Mouse (Mus musculus) liver, embryonic 13.5 days (tissue): ENCODE measurements at regions not wholly inside any gene's neighbourhood (a gene's known extent, or its start where the extent isn't known, plus 50 kb on each side); places are given as distances from the start of the nearest gene placed in this dataset.

Source experiments
- ATAC-seq: fragments of 200-750 bp; cut with Nextera tagmentation; 2 replicates; pipeline ENCODE4 v1.8.0; 2017; ENCODE audit warnings: low read depth, mild to moderate bottlenecking, moderate number of reproducible peaks, moderate library complexity
- DNase-seq: peaks from one replicate; pipeline ENCODE4 v3.0.0; 2022
- H3K27ac ChIP-seq: fragments of 300-500 bp; sonication (generic); 2 replicates; pipeline ENCODE4 v1.5.1; 2015; ENCODE audit warnings: moderate library complexity, mild to moderate bottlenecking, inconsistent platforms
- H3K27me3 ChIP-seq: fragments of 300-500 bp; sonication (generic); 2 replicates; pipeline ENCODE4 v1.6.1; 2015; ENCODE audit warnings: mild to moderate bottlenecking, inconsistent platforms
- H3K36me3 ChIP-seq: fragments of 300-500 bp; sonication (generic); 2 replicates; pipeline ENCODE4 v1.6.1; 2015; ENCODE audit warnings: mild to moderate bottlenecking, inconsistent platforms
- H3K4me1 ChIP-seq: fragments of 300-500 bp; sonication (generic); replicated peaks from 2 replicates; pipeline ENCODE4 v1.6.1; 2015; ENCODE audit warnings: inconsistent platforms
- H3K4me2 ChIP-seq: fragments of 300-500 bp; sonication (generic); 2 replicates; pipeline ENCODE4 v1.6.1; 2015; ENCODE audit warnings: inconsistent platforms, mild to moderate bottlenecking, moderate library complexity
- H3K4me3 ChIP-seq: fragments of 300-500 bp; sonication (generic); replicated peaks from 2 replicates; pipeline ENCODE4 v1.5.1; 2015; ENCODE audit warnings: mild to moderate bottlenecking, inconsistent platforms
- H3K9ac ChIP-seq: fragments of 300-500 bp; sonication (generic); 2 replicates; pipeline ENCODE4 v1.6.1; 2015; ENCODE audit warnings: mild to moderate bottlenecking, inconsistent platforms
- H3K9me3 ChIP-seq: fragments of 300-500 bp; sonication (generic); replicated peaks from 2 replicates; pipeline ENCODE4 v1.6.1; 2016; ENCODE audit warnings: inconsistent platforms
- WGBS: fragments of 180-500 bp; shearing (Covaris S2); methylation state at CpG from one replicate; pipeline ENCODE4 v1.1.7; 2015; ENCODE audit not compliant: insufficient replicate concordance; 5-methylcytosine and 5-hydroxymethylcytosine counted together

DNA sequence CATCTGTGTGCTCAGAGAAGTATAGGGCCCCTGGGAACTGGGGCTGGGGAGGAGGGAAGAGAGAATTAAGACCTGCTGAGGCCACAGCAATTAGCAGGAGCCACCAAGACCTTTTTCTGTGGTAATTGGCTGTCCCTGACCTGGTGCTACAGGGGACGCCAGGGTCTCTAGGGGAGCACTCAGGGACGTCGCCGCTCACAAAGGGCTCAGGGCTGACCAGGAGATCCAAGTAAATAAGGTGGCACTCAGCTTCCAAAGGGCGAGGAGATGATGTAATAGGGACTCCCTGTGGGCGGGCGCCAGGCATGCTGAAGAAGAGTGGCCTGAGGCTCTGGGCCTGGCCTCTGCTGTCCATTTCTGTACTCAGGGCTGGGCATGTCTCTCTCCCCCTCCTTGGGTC lies 363.2 kb upstream of the 3110018I06Rik start:
- H3K27me3 ChIP-seq: no peaks in the 10 kb centered on the region
- H3K36me3 ChIP-seq: no peaks in the 10 kb centered on the region
- H3K9ac ChIP-seq: no peak overlapping the region
- DNase-seq (no peak), ATAC-seq (no peak)
- H3K9me3 ChIP-seq: no peaks in the 10 kb centered on the region
- no peak overlapping the region for H3K4me3 ChIP-seq
- WGBS: 62% methylated on average over 7 of the region's 7 CpGs
- no peak overlapping the region for H3K27ac ChIP-seq
- no peak overlapping the region for H3K4me2 ChIP-seq
- H3K4me1 ChIP-seq: no peaks in the 10 kb centered on the region

DNA sequence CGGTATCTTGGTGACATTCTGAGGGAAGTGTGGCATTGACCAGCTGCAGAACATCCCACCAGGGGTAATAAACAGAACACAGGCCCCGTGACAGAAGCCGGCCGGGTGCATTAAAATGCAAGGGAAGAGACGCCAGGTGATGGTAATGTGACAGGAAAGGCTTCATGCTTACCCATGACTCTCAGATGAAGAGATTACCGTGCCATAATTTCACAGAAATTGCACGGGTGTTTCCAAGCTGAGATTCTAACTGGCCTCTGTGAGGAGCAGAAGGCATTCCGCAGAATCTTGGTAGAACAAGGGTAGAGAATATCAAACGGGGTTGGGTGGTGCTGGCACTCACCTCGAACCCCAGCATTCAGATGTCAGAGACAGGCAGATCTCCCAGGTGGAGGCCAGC lies 362.4 kb upstream of the 3110018I06Rik start:
- no peak overlapping the region for H3K4me2 ChIP-seq
- WGBS: 63% methylated on average over 10 of the region's 10 CpGs
- ATAC-seq: no peak
- no peak overlapping the region for H3K27ac ChIP-seq
- no peaks in the 10 kb centered on the region for H3K9me3 ChIP-seq
- no peak overlapping the region for H3K9ac ChIP-seq
- H3K4me3 ChIP-seq: no peak overlapping the region
- no peaks in the 10 kb centered on the region for H3K36me3 ChIP-seq
- H3K4me1 ChIP-seq: no peaks in the 10 kb centered on the region
- DNase-seq: no peak
- H3K27me3 ChIP-seq: no peaks in the 10 kb centered on the region

DNA sequence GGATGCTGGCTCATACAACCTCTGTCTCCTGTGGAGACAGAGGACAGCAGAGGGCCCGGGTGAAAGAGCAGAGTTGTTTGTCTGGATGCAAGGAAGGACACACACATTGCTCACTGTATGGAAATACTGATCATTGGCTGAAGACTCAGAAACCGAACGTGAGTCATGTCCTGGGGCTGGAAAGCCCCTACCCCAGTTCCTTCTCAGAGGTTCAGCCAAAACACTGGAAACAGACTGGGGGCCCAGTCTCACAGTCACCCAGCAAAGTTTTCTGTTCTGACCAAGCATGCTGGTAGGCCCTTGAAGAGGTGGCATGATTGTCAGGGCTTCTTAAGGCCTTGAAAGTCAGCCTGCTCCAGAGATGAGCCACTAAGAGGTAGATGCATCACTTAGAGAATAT lies 360.8 kb upstream of the 3110018I06Rik start:
- Histone ChIP-seq H3K27ac (no peak overlapping the region), H3K4me3 (no peak overlapping the region), H3K9ac (no peak overlapping the region), H3K9me3 (no peaks in the 10 kb centered on the region), H3K4me1 (no peaks in the 10 kb centered on the region), H3K4me2 (no peak overlapping the region), H3K27me3 (no peaks in the 10 kb centered on the region), H3K36me3 (no peaks in the 10 kb centered on the region)
- WGBS: 64% methylated on average over 3 of the region's 3 CpGs
- DNase-seq: no peak
- ATAC-seq: no peak

DNA sequence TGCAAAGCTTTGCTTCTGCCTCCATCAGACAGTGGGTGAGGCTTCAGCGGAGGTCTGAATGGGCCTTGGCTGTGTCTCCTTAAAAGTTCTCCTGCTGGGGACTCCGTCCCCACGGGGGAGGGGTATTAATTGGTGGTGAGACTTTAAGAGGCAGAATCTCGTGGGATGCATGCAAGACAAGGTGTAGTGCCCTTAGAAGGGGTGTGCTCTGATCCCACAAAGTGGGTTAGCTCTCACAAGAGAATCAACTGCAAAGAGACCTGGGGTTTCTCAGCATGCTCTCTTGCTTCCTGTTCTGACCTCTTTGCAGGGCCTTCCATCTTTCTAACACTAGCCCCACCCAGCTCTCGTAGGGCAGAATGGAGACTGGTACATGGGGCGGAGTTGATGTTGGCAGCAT lies 359.2 kb upstream of the 3110018I06Rik start:
- Histone ChIP-seq H3K27ac (no peak overlapping the region), H3K27me3 (no peaks in the 10 kb centered on the region), H3K4me2 (no peak overlapping the region), H3K9me3 (no peaks in the 10 kb centered on the region), H3K9ac (no peak overlapping the region), H3K4me1 (no peaks in the 10 kb centered on the region), H3K36me3 (no peaks in the 10 kb centered on the region), H3K4me3 (no peak overlapping the region)
- DNase-seq (no peak), ATAC-seq (no peak)
- WGBS: 56% methylated on average over 6 of the region's 6 CpGs

DNA sequence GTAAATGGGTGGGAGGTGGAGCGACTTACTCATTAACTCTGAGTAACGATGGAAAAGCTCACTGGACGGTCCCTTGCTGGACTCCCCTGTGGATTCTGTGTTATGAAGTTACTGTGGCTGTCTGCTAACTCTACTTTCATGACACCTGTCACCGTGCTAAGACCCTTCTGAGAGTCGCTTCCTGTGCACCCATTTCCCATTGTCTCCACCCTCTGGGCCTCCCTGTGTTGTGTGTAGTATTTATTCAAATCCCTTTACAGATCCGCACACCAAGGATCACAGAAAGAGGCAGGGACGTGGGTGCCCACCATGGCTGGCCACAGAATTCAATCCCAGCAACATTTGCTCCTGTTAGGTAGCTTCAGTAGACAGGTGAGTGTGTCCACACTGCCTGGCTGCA lies 357.1 kb upstream of the 3110018I06Rik start:
- DNase-seq: no peak
- WGBS: 67% methylated on average over 7 of the region's 7 CpGs

DNA sequence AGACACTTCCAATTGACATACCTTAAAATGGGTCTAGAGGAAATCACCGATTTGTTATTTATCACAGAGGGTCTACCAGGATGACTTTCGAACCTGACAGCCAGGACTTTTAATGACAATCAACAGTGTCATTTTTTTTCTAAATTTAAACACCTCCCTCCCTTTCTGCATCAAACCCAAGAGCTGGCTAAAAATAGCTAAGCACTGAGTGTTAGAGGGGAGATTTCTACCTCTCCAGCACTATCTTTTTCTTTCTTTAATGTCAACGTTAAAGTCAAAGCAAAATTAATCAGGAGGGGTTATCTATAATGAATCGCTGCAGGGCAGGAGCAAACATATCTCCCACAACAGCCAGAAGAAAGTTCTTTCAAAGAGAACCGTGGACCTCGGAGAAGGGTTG lies 356.6 kb upstream of the 3110018I06Rik start:
- Histone ChIP-seq H3K4me3 (no peak overlapping the region), H3K9me3 (no peaks in the 10 kb centered on the region), H3K9ac (no peak overlapping the region), H3K4me1 (no peaks in the 10 kb centered on the region), H3K27me3 (no peaks in the 10 kb centered on the region), H3K4me2 (no peak overlapping the region), H3K36me3 (no peaks in the 10 kb centered on the region), H3K27ac (no peak overlapping the region)
- WGBS: 74% methylated on average over 6 of the region's 6 CpGs
- no peak for DNase-seq
- ATAC-seq: no peak

More for the DNA sequence above, 357.1 kb upstream of the 3110018I06Rik start:
- no peak overlapping the region for H3K27ac ChIP-seq
- H3K4me1 ChIP-seq: no peaks in the 10 kb centered on the region
- no peaks in the 10 kb centered on the region for H3K9me3 ChIP-seq
- no peak overlapping the region for H3K9ac ChIP-seq
- no peak overlapping the region for H3K4me2 ChIP-seq
- no peak overlapping the region for H3K4me3 ChIP-seq
- H3K36me3 ChIP-seq: no peaks in the 10 kb centered on the region
- H3K27me3 ChIP-seq: no peaks in the 10 kb centered on the region
- ATAC-seq: no peak

DNA sequence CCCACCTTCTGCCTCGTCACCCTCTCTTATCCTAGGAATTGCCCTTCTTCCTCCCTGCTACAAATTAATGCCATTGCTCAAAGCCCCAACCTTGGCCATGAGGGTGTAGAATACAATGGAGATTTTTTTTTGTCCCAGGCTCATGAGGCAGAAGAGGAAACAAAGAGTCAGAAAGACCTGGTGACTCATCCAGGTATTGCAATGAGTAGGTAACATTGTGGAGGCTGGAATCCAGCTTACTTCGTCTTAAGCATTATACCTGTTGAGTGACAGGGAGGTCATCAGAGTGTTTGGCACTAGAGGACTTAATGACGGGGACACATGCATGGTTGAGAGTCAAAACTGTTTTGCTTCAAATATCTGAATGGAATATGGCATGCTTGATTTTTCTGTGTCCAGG lies 355.9 kb upstream of the 3110018I06Rik start:
- H3K27ac ChIP-seq: no peak overlapping the region
- no peaks in the 10 kb centered on the region for H3K9me3 ChIP-seq
- H3K4me1 ChIP-seq: no peaks in the 10 kb centered on the region
- H3K4me2 ChIP-seq: no peak overlapping the region
- H3K36me3 ChIP-seq: no peaks in the 10 kb centered on the region
- no peak overlapping the region for H3K9ac ChIP-seq
- no peak overlapping the region for H3K4me3 ChIP-seq
- ATAC-seq (no peak), DNase-seq (no peak)
- no peaks in the 10 kb centered on the region for H3K27me3 ChIP-seq
- 48% methylated on average over 3 of the region's 3 CpGs for WGBS

DNA sequence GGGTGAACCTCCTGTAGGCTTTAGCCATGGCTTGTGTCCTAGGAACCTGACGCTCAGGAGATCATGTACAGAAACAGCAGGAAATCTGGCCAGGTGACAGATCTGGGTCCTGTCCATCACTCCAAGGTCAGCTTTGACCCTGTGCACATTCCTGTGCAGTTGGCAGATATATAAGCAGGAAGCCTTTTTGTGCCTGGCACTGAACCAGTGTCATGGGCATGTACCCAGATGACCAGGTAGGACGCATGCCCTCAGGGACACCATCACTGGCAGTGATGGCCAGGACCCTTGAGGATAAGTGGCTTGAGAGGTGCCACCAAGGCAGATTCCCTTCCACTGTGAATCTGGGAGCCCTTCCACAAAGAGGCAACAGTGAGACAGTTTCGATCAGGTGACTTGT lies 354.1 kb upstream of the 3110018I06Rik start:
- no peaks in the 10 kb centered on the region for H3K36me3 ChIP-seq
- WGBS: 59% methylated on average over 3 of the region's 3 CpGs
- no peaks in the 10 kb centered on the region for H3K9me3 ChIP-seq
- H3K27ac ChIP-seq: no peak overlapping the region
- ATAC-seq (no peak), DNase-seq (no peak)
- no peaks in the 10 kb centered on the region for H3K27me3 ChIP-seq
- H3K4me3 ChIP-seq: no peak overlapping the region
- H3K9ac ChIP-seq: no peak overlapping the region
- no peak overlapping the region for H3K4me2 ChIP-seq
- H3K4me1 ChIP-seq: no peaks in the 10 kb centered on the region

DNA sequence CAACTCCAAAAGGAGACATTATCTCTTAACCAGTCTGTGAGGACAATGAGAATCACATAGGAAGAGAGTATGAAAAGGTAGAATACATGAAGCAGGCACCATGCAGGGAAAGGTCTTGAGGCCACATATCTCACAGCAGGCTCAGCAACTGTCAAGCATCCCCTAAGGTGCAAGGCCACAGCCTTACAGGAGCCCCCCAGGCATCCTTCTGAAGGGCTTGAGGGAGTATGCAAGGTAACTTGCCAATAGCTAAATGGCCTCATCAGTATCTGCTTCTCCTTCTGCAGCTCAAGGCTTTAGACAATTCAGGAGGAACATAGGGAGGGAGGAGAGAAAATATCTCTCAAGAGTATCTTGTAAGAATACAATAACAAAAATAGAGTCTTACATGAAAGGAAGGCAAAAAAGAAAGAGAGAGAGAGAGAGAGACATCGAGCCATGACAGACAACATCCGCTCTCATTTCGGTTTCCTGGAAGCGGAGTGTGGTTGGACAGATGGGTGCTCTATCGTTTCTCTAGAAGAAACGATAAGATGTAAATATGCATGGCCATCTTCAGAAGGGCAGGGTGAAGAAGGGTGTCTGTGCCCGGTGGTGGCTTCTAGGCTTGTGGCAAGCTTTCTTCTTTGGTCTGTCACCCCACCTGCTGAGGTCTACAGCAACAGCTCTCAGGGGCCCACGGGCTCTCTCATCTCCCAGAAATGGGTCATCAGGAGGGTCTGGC lies 349.6 kb upstream of the 3110018I06Rik start:
- no peak overlapping the region for H3K4me2 ChIP-seq
- WGBS: 68% methylated on average over 8 of the region's 8 CpGs
- ATAC-seq (no peak), DNase-seq (no peak)
- H3K9ac ChIP-seq: no peak overlapping the region
- no peaks in the 10 kb centered on the region for H3K9me3 ChIP-seq
- no peaks in the 10 kb centered on the region for H3K36me3 ChIP-seq
- H3K4me1 ChIP-seq: no peaks in the 10 kb centered on the region
- H3K4me3 ChIP-seq: no peak overlapping the region
- no peak overlapping the region for H3K27ac ChIP-seq
- no peaks in the 10 kb centered on the region for H3K27me3 ChIP-seq

DNA sequence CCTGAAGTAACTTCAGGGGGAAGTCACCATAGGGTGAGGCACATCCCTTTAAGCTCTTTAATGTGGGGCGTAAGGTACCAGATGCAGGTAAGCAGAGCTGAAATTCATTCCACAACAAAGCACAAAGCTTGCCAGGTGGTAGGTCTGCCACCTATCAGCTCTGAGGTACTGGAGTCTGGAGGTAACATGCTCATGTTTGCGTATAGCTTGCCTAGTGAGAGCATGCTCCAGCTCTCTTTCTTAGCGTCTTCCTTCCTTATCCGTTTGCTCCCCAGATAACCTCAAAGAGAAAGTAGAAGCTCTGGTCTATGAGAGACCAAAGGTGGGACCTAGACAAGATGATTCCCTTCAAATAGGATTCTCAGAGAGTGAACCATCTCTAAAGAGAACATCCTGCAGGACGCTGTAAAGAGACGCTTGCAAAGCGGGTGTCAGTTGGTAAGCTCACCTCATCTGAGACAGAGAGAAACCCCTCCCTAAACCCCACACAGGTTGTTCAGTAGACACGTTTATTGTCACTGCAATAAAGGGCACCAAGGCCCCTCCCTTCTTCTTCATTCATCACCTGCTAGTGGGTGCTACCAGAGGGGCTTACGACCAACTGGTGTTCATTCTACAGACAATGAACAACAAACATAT lies 347.4 kb upstream of the 3110018I06Rik start:
- H3K4me2 ChIP-seq: no peak overlapping the region
- ATAC-seq (no peak), DNase-seq (no peak)
- 69% methylated on average over 9 of the region's 9 CpGs for WGBS
- no peaks in the 10 kb centered on the region for H3K36me3 ChIP-seq
- no peak overlapping the region for H3K9ac ChIP-seq
- H3K4me3 ChIP-seq: no peak overlapping the region
- H3K4me1 ChIP-seq: no peaks in the 10 kb centered on the region
- H3K27me3 ChIP-seq: no peaks in the 10 kb centered on the region
- H3K9me3 ChIP-seq: no peaks in the 10 kb centered on the region
- no peak overlapping the region for H3K27ac ChIP-seq

DNA sequence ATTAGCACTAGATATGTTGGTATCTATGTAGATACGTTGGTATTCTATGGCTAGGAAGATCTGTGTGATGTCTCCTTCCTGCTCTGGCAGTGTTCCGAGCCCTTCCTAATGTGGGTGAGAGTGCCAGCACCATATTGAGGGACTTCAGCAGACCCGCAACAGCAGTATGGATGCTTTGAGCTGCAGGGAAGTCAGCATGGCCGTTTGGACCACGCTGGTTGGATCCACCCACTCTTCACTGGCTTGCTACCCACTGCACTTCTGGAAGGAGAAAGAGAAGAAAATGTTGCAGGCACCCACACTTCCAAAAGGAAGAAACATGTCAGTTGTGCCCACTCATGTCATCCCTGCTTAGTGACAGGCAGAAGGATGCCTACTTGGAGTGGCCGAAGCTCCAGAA lies 346.2 kb upstream of the 3110018I06Rik start:
- 67% methylated on average over 6 of the region's 6 CpGs for WGBS
- no peak for ATAC-seq
- no peaks in the 10 kb centered on the region for H3K27me3 ChIP-seq

DNA sequence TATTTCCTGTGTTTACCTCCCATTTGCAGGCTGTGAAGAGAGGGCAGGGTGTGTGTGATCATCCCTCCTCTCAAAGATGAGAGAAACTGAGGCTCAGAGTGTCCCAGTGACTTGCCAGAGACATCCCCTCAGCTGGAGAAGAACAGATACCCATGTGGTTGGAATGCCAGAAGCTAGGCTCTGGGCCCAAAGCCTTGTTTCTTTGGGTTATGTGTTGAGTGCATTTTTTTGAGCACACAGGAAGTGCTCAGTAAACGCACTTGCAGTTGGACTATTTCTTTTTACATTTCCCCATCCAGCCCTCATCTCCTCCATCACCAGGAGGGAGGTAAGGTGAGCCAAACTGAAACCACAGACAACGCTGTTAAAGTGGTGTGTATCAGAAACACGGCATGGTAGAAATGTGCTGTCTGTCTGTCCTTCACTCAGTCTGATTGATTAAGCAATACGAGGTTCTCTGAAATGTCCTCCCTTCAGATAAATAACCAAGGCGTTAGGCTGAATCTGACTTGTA lies 341.8 kb upstream of the 3110018I06Rik start:
- Histone ChIP-seq H3K9me3 (no peaks in the 10 kb centered on the region), H3K9ac (no peak overlapping the region), H3K4me3 (no peak overlapping the region), H3K4me1 (no peaks in the 10 kb centered on the region), H3K27me3 (no peaks in the 10 kb centered on the region), H3K27ac (no peak overlapping the region), H3K36me3 (no peaks in the 10 kb centered on the region), H3K4me2 (no peak overlapping the region)
- 52% methylated on average over 5 of the region's 5 CpGs for WGBS
- DNase-seq (no peak), ATAC-seq (no peak)

More for the DNA sequence above, 346.2 kb upstream of the 3110018I06Rik start:
- no peaks in the 10 kb centered on the region for H3K4me1 ChIP-seq
- no peak overlapping the region for H3K4me2 ChIP-seq
- H3K27ac ChIP-seq: no peak overlapping the region
- no peaks in the 10 kb centered on the region for H3K9me3 ChIP-seq
- no peak overlapping the region for H3K4me3 ChIP-seq
- DNase-seq: no peak
- H3K36me3 ChIP-seq: no peaks in the 10 kb centered on the region
- no peak overlapping the region for H3K9ac ChIP-seq
